Mouse (Mus musculus) heart, postnatal 0 days (tissue): ENCODE measurements around the gene Psmc3ip.

ENCODE experiments used
- CTCF ChIP-seq: IDR thresholded peaks from 2 replicates; pipeline ENCODE4 v1.5.1; 2016; ENCODE audit warnings: antibody characterized with exemption, control low read depth, low read depth
- EP300 ChIP-seq: IDR thresholded peaks from 2 replicates; pipeline ENCODE4 v1.6.1; 2016; ENCODE audit warnings: antibody characterized with exemption, low read depth

- TF ChIP-seq CTCF (no peak), EP300 (no peak)
Measured at GRCm38 (mm10) chr11:101086323-101086674, 8.9 kb downstream of the Psmc3ip start.
